Mouse (Mus musculus): ENCODE results near the gene Cyp2d10. TPM values are rescaled to one million over a fixed set of nuclear protein-coding genes. Genes with fewer than 3 reads are reported as not detected.

Gene Cyp2d10
- polyA plus RNA-seq, 1 experiment from 2014 or later: 0.18 TPM

GRCm38 (mm10) chr15:82380714-82381062 lies 26.3 kb downstream of the Cyp2d10 start:
- WGBS: 33% methylated on average over 7 of the region's 7 CpGs
- Histone ChIP-seq H3K27me3 (ENCODE audit: control insufficient read depth, insufficient read depth, low read depth, low read length) (no peaks in the 10 kb centered on the region), H3K9ac (ENCODE audit: low read length) (peak overlapping the region; percentile 43; the same call in 1 of the 2 replicates), H3K27ac (ENCODE audit: low read length) (no peak overlapping the region), H3K4me2 (ENCODE audit: low read depth, low read length) (peak overlapping the region; percentile 78), H3K9me3 (ENCODE audit: control insufficient read depth, low read length) (no peaks in the 10 kb centered on the region), H3K4me3 (ENCODE audit: low read length) (peak overlapping the region; percentile 35), H3K4me1 (replicated peaks; ENCODE audit: control insufficient read depth, insufficient read depth, low read length) (peaks cover 30% of the 10 kb centered on the region), H3K36me3 (ENCODE audit: control insufficient read depth, insufficient read depth, low read length) (no peaks in the 10 kb centered on the region)
- ATAC-seq (ENCODE audit: low read depth): no peak

GRCm38 (mm10) chr15:82379871-82380713 lies 26.9 kb downstream of the Cyp2d10 start, which contains the start of gene Cyp2d22:
Gene Cyp2d22, minus strand, starts transcription at chr15:82380260.
- peak; percentile 62 for ATAC-seq (ENCODE audit: low read depth)
- Histone ChIP-seq H3K4me3 (ENCODE audit: low read length) (peak within 1 kb of the TSS; percentile 61), H3K4me2 (ENCODE audit: low read depth, low read length) (peak within 1 kb of the TSS; percentile 78), H3K27ac (ENCODE audit: low read length) (peak within 1 kb of the TSS; percentile 78), H3K9ac (ENCODE audit: low read length) (peak within 1 kb of the TSS; percentile 75), H3K27me3 (ENCODE audit: control insufficient read depth, insufficient read depth, low read depth, low read length) (no peaks in the 10 kb centered on the region), H3K36me3 (ENCODE audit: control insufficient read depth, insufficient read depth, low read length) (no peaks in the 10 kb centered on the region), H3K9me3 (ENCODE audit: control insufficient read depth, low read length) (no peaks in the 10 kb centered on the region), H3K4me1 (replicated peaks; ENCODE audit: control insufficient read depth, insufficient read depth, low read length) (peaks cover 30% of the 10 kb centered on the region)
- WGBS: 2% methylated on average over 16 of the region's 24 CpGs

DNA sequence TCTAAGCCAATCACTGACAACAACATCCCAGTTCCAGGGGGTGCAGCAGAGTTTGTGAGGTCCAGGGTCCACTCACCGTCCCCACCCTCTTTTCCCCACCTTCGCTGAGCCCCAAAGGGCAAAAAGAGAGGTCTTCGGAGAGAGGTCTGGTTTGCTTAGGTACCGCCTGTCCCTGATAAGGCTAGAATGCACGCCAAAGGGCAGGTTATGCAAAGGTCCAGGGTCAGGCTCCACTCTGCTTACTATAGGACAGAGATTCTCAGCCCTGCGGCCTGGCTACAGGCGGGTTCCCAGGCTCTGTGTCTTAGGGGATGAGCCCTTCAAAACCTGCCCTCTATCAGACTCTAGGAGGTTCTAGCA lies 27.5 kb downstream of the Cyp2d10 start:
- Histone ChIP-seq H3K36me3 (ENCODE audit: control insufficient read depth, insufficient read depth, low read length) (no peaks in the 10 kb centered on the region), H3K4me1 (replicated peaks; ENCODE audit: control insufficient read depth, insufficient read depth, low read length) (peaks cover 30% of the 10 kb centered on the region), H3K4me2 (ENCODE audit: low read depth, low read length) (peak overlapping the region; percentile 78), H3K9me3 (ENCODE audit: control insufficient read depth, low read length) (no peaks in the 10 kb centered on the region), H3K4me3 (ENCODE audit: low read length) (peak overlapping the region; percentile 61), H3K9ac (ENCODE audit: low read length) (peak overlapping the region; percentile 75), H3K27ac (ENCODE audit: low read length) (peak overlapping the region; percentile 78), H3K27me3 (ENCODE audit: control insufficient read depth, insufficient read depth, low read depth, low read length) (no peaks in the 10 kb centered on the region)
- 22% methylated on average over 7 of the region's 7 CpGs for WGBS
- no peak; the same call in 1 of the 2 replicates for ATAC-seq (ENCODE audit: low read depth)

- no peak for ATAC-seq (ENCODE audit: low read depth)
- peak overlapping the region; percentile 35; the same call in 1 of the 2 replicates for H3K9ac ChIP-seq (ENCODE audit: low read length)
- H3K4me2 ChIP-seq (ENCODE audit: low read depth, low read length): peak overlapping the region; percentile 78
- no peaks in the 10 kb centered on the region for H3K9me3 ChIP-seq (ENCODE audit: control insufficient read depth, low read length)
- peaks cover 30% of the 10 kb centered on the region for H3K4me1 ChIP-seq (replicated peaks; ENCODE audit: control insufficient read depth, insufficient read depth, low read length)
- H3K4me3 ChIP-seq (ENCODE audit: low read length): no peak overlapping the region
- H3K36me3 ChIP-seq (ENCODE audit: control insufficient read depth, insufficient read depth, low read length): no peaks in the 10 kb centered on the region
- H3K27me3 ChIP-seq (ENCODE audit: control insufficient read depth, insufficient read depth, low read depth, low read length): no peaks in the 10 kb centered on the region
- 32% methylated on average over 15 of the region's 15 CpGs for WGBS
- peak overlapping the region; percentile 78 for H3K27ac ChIP-seq (ENCODE audit: low read length)
Observed at GRCm38 (mm10) chr15:82378261-82379180, 28.5 kb downstream of the Cyp2d10 start.

DNA sequence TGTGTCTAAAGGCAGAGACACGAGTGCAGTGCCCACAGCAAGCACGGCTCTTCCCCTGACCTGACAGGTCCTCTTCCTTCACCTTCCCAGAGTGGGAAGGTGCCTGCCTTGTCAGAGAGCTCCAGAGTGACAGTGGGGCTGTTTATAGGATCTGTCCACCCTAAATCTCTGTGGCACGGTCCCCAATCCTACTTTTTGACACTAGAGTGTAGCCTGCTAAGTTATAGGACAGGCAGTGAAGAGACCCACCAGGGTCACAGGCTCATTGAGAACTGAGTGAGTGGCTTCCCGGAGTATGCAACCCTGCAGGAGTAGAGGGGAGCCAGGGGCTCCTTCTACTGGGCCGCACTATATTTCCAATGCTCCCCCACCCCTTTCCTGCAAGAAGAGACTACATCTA lies 29.3 kb downstream of the Cyp2d10 start:
- H3K36me3 ChIP-seq (ENCODE audit: control insufficient read depth, insufficient read depth, low read length): no peaks in the 10 kb centered on the region
- H3K9me3 ChIP-seq (ENCODE audit: control insufficient read depth, low read length): no peaks in the 10 kb centered on the region
- WGBS: 51% methylated on average over 5 of the region's 5 CpGs
- H3K4me1 ChIP-seq (replicated peaks; ENCODE audit: control insufficient read depth, insufficient read depth, low read length): peaks cover 30% of the 10 kb centered on the region
- peak overlapping the region; percentile 78; the same call in 1 of the 2 replicates for H3K27ac ChIP-seq (ENCODE audit: low read length)
- H3K4me3 ChIP-seq (ENCODE audit: low read length): no peak overlapping the region
- no peak overlapping the region for H3K4me2 ChIP-seq (ENCODE audit: low read depth, low read length)
- no peak for ATAC-seq (ENCODE audit: low read depth)
- H3K9ac ChIP-seq (ENCODE audit: low read length): no peak overlapping the region
- H3K27me3 ChIP-seq (ENCODE audit: control insufficient read depth, insufficient read depth, low read depth, low read length): no peaks in the 10 kb centered on the region

- Histone ChIP-seq H3K4me1 (replicated peaks; ENCODE audit: control insufficient read depth, insufficient read depth, low read length) (peaks cover 30% of the 10 kb centered on the region), H3K27me3 (ENCODE audit: control insufficient read depth, insufficient read depth, low read depth, low read length) (no peaks in the 10 kb centered on the region), H3K9me3 (ENCODE audit: control insufficient read depth, low read length) (no peaks in the 10 kb centered on the region), H3K9ac (ENCODE audit: low read length) (no peak overlapping the region), H3K27ac (ENCODE audit: low read length) (peak overlapping the region; percentile 80), H3K36me3 (ENCODE audit: control insufficient read depth, insufficient read depth, low read length) (no peaks in the 10 kb centered on the region), H3K4me2 (ENCODE audit: low read depth, low read length) (peak overlapping the region; percentile 14; the same call in 1 of the 2 replicates), H3K4me3 (ENCODE audit: low read length) (no peak overlapping the region)
- 39% methylated on average over 17 of the region's 17 CpGs for WGBS
- ATAC-seq (ENCODE audit: low read depth): peak; percentile 50; the same call in 1 of the 2 replicates
Observed at GRCm38 (mm10) chr15:82376393-82377138, 30.4 kb downstream of the Cyp2d10 start.

GRCm38 (mm10) chr15:82375855-82376254 lies 31.1 kb downstream of the Cyp2d10 start:
- no peaks in the 10 kb centered on the region for H3K9me3 ChIP-seq (ENCODE audit: control insufficient read depth, low read length)
- no peak for ATAC-seq (ENCODE audit: low read depth)
- no peak overlapping the region for H3K4me3 ChIP-seq (ENCODE audit: low read length)
- no peak overlapping the region for H3K9ac ChIP-seq (ENCODE audit: low read length)
- H3K36me3 ChIP-seq (ENCODE audit: control insufficient read depth, insufficient read depth, low read length): no peaks in the 10 kb centered on the region
- H3K27me3 ChIP-seq (ENCODE audit: control insufficient read depth, insufficient read depth, low read depth, low read length): no peaks in the 10 kb centered on the region
- no peak overlapping the region for H3K4me2 ChIP-seq (ENCODE audit: low read depth, low read length)
- 83% methylated on average over 9 of the region's 9 CpGs for WGBS
- peaks cover 28% of the 10 kb centered on the region for H3K4me1 ChIP-seq (replicated peaks; ENCODE audit: control insufficient read depth, insufficient read depth, low read length)
- peak overlapping the region; percentile 80; the same call in 1 of the 2 replicates for H3K27ac ChIP-seq (ENCODE audit: low read length)

- WGBS: 88% methylated on average over 5 of the region's 5 CpGs
- H3K4me3 ChIP-seq (ENCODE audit: low read length): no peak overlapping the region
- ATAC-seq (ENCODE audit: low read depth): no peak
Observed at GRCm38 (mm10) chr15:82374437-82374836, 32.6 kb downstream of the Cyp2d10 start.

More at GRCm38 (mm10) chr15:82374437-82374836, 32.6 kb downstream of the Cyp2d10 start:
- Histone ChIP-seq H3K4me1 (replicated peaks; ENCODE audit: control insufficient read depth, insufficient read depth, low read length) (peaks cover 24% of the 10 kb centered on the region), H3K4me2 (ENCODE audit: low read depth, low read length) (no peak overlapping the region), H3K27ac (ENCODE audit: low read length) (no peak overlapping the region), H3K9ac (ENCODE audit: low read length) (no peak overlapping the region), H3K36me3 (ENCODE audit: control insufficient read depth, insufficient read depth, low read length) (no peaks in the 10 kb centered on the region), H3K27me3 (ENCODE audit: control insufficient read depth, insufficient read depth, low read depth, low read length) (no peaks in the 10 kb centered on the region), H3K9me3 (ENCODE audit: control insufficient read depth, low read length) (no peaks in the 10 kb centered on the region)

Measured in lung, embryonic 16.5 days (tissue).